ENCODE assay signal across 9 mouse cellular contexts in genomic region chr2:106081951-106082350, GRCm38 (mm10).
DNase-seq lines count a peak whose midpoint lies in the region; ATAC-seq lines count a peak whose summit lies in the region.
"Had no signal": no experiment of that assay in that cellular context is flagged by ENCODE, and none has a peak within 500 bp of the region (broad histone marks: within the 10 kb centered on the region; RNA-seq: fewer than 3 reads in every experiment).

No protein-coding gene starts in this region.

- no peak for ATAC-seq in heart, embryonic 11.5 days (replicated peaks; ENCODE audit: insufficient number of reproducible peaks, low FRiP score, low TSS enrichment)
- ATAC-seq in megakaryocyte progenitor cell, adult 5-6 weeks (replicated peaks; ENCODE audit: poor library complexity) = peak; percentile 99

- H3K4me1 ChIP-seq in heart, embryonic 11.5 days (ENCODE audit: control insufficient read depth, insufficient read depth, low read length) = no peaks in the 10 kb centered on the region

- no peaks in the 10 kb centered on the region for H3K36me3 ChIP-seq in heart, embryonic 11.5 days (ENCODE audit: control insufficient read depth, insufficient read depth, low read length)

- H3K9me3 ChIP-seq in heart, embryonic 11.5 days (replicated peaks; ENCODE audit: control insufficient read depth, low read length) = no peaks in the 10 kb centered on the region

- H3K4me2 ChIP-seq in heart, embryonic 11.5 days = no peak overlapping the region

- no peak overlapping the region for H3K27ac ChIP-seq in heart, embryonic 11.5 days (ENCODE audit: low read depth, low read length)

- no peak overlapping the region for H3K9ac ChIP-seq in heart, embryonic 11.5 days (ENCODE audit: low read depth, low read length)

- intact Hi-C loops in gastrocnemius, postnatal 36 days (cut with DNase I) = loop anchor here (2.0 to 5.0 kb wide), 3 partner anchors 470 to 613 kb away; no protein-coding TSS in a partner anchor

- DNase-seq in heart, adult 8-10 months (ENCODE audit: low spot score) = peak; percentile 19
- DNase-seq in adipocyte (ENCODE audit: low spot score) = peak; percentile 79
- peak; percentile 78 to 91 for DNase-seq in cerebellum, postnatal 4 days (ENCODE audit: low spot score in 2 of 2)
- DNase-seq in gastrocnemius, postnatal 36 days = peak; percentile 27 to 36
- peak; percentile 55 to 85 for DNase-seq in layer of hippocampus, postnatal 25 days (ENCODE audit: extremely low spot score in 1 of 2, low spot score in 1 of 2)
- DNase-seq in telencephalon, adult 2 months (ENCODE audit: low read depth, low spot score) = peak; percentile 15

- H3K4me3 ChIP-seq in heart, embryonic 11.5 days (ENCODE audit: low read depth, low read length) = no peak overlapping the region
- H3K4me3 ChIP-seq: myocyte had no signal

- no peaks in the 10 kb centered on the region for H3K27me3 ChIP-seq in heart, embryonic 11.5 days (ENCODE audit: control insufficient read depth, insufficient read depth, low read length)

- WGBS in heart, embryonic 11.5 days (ENCODE audit: insufficient replicate concordance) = 6% methylated on average over 7 of the region's 7 CpGs

Comparison
In these comparisons a context has a peak if more than half of its experiments do, and no peak if none do; other contexts are left out.
1. DNase-seq: peak in every context shown above with its lines; median percentile 84 in cerebellum, postnatal 4 days; 79 in adipocyte; 70 in layer of hippocampus, postnatal 25 days; 32 in gastrocnemius, postnatal 36 days; 19 in heart, adult 8-10 months; 15 in telencephalon, adult 2 months.